Mouse (Mus musculus) left cerebral cortex, adult 11 months (tissue): ENCODE data around the gene Lctl.
A peak's percentile ranks its signal among the peaks of the same experiment; 100 is the strongest.
"Not testable (repeated sequence)": the region's sequence is repeated elsewhere in the genome, so short reads cannot be mapped to it uniquely, and the experiment has no call there.

ENCODE experiments used
- DNase-seq: peaks from one replicate; pipeline ENCODE4 v3.0.0; 2022; ENCODE audit warnings: low spot score

Gene Lctl

GRCm38 (mm10) chr9:64120584-64121277 is 3.8 kb downstream of the Lctl start:
- no peak for DNase-seq

- no peak for DNase-seq
Measured at GRCm38 (mm10) chr9:64122601-64123000, 5.7 kb downstream of the Lctl start.

GRCm38 (mm10) chr9:64124846-64125245 is 7.9 kb downstream of the Lctl start:
- not testable (repeated sequence) for DNase-seq

- no peak for DNase-seq
Measured at GRCm38 (mm10) chr9:64125307-64125706, 8.4 kb downstream of the Lctl start.

- no peak for DNase-seq
Measured at GRCm38 (mm10) chr9:64126121-64126520, 9.2 kb downstream of the Lctl start.

GRCm38 (mm10) chr9:64131623-64132022 is 14.7 kb downstream of the Lctl start:
- DNase-seq, result no peak

GRCm38 (mm10) chr9:64138896-64139295 is 21.9 kb downstream of the Lctl start:
- peak; percentile 27 for DNase-seq

- no peak for DNase-seq
Measured at GRCm38 (mm10) chr9:64139879-64140278, 22.9 kb downstream of the Lctl start.

GRCm38 (mm10) chr9:64156641-64157040 is 39.7 kb downstream of the Lctl start:
- DNase-seq, result no peak

GRCm38 (mm10) chr9:64160471-64160870 is 43.5 kb downstream of the Lctl start:
- no peak for DNase-seq

GRCm38 (mm10) chr9:64169967-64170366 is 53.0 kb downstream of the Lctl start:
- DNase-seq, result not testable (repeated sequence)

GRCm38 (mm10) chr9:64172145-64172815 is 55.3 kb downstream of the Lctl start:
- no peak for DNase-seq

- peak; percentile 82 for DNase-seq
Measured at GRCm38 (mm10) chr9:64172816-64173665, 56.1 kb downstream of the Lctl start, which contains the start of the genes Zwilch and Rpl4. Gene Zwilch, minus strand, starts transcription at chr9:64173104. Gene Rpl4, plus strand, starts transcription at chr9:64173375.

GRCm38 (mm10) chr9:64173666-64174220 is 56.8 kb downstream of the Lctl start:
- no peak for DNase-seq

- DNase-seq, result no peak
Measured at GRCm38 (mm10) chr9:64174341-64174740, 57.4 kb downstream of the Lctl start.

- no peak for DNase-seq
Measured at GRCm38 (mm10) chr9:64174766-64175165, 57.8 kb downstream of the Lctl start.

GRCm38 (mm10) chr9:64175378-64175777 is 58.4 kb downstream of the Lctl start:
- DNase-seq, result no peak

- no peak for DNase-seq
Measured at GRCm38 (mm10) chr9:64178610-64178973, 61.6 kb downstream of the Lctl start.

- DNase-seq, result peak; percentile 89
Measured at GRCm38 (mm10) chr9:64178974-64179646, 62.2 kb downstream of the Lctl start, which contains the start of gene Snapc5. Gene Snapc5, plus strand, starts transcription at chr9:64179274.

- not testable (repeated sequence) for DNase-seq
Measured at GRCm38 (mm10) chr9:64183295-64183694, 66.3 kb downstream of the Lctl start.

- no peak for DNase-seq
Measured at GRCm38 (mm10) chr9:64184166-64184840, 67.4 kb downstream of the Lctl start.
